Mouse (Mus musculus) gastrocnemius, adult 2 months (tissue): Measurements from ENCODE around the gene Gm44790. TPM values are rescaled to one million over a fixed set of nuclear protein-coding genes. Genes with fewer than 3 reads are reported as not detected.

Source experiments
- DNase-seq: peaks from one replicate; pipeline ENCODE4 v3.0.0; 2022
- H3K27ac ChIP-seq: fragments of 200-600 bp; 2 replicates; pipeline ENCODE4 v1.8.1; 2022; ENCODE audit warnings: mild to moderate bottlenecking
- H3K4me3 ChIP-seq: fragments of 200-600 bp; 2 replicates; pipeline ENCODE4 v1.8.1; 2022; ENCODE audit warnings: mild to moderate bottlenecking, moderate library complexity
- CTCF ChIP-seq: fragments of 200-600 bp; IDR thresholded peaks from 2 replicates; pipeline ENCODE4 v1.8.1; 2022; ENCODE audit warnings: antibody characterized with exemption, mild to moderate bottlenecking, moderate library complexity
- intact Hi-C: fragments of 180-260 bp; cut with DNase I; formaldehyde crosslinking; loops from one replicate; pipeline ENCODE4 v1.15.1; 2025
- total RNA-seq, 2 experiments: library from RNA; stranded (reverse); gene quantifications; 2 replicates each; pipeline ENCODE4 v1.2.3; 2021

Gm44790 gene
- total RNA-seq, 2 experiments from 2014 or later: 0.53 TPM; not detected in 1

- no peak for DNase-seq
- no peak for TF ChIP-seq CTCF
- intact Hi-C loops: no loop called here
- Histone ChIP-seq H3K4me3 (no peak overlapping the region), H3K27ac (no peak overlapping the region)
Observed at GRCm38 (mm10) chr6:86418711-86419110, 7.7 kb upstream of the Gm44790 start.

- no peak for TF ChIP-seq CTCF
- no peak for DNase-seq
Observed at GRCm38 (mm10) chr6:86419239-86419638, 7.2 kb upstream of the Gm44790 start.

GRCm38 (mm10) chr6:86420491-86420890, 6.0 kb upstream of the Gm44790 start:
- DNase-seq: no peak
- TF ChIP-seq CTCF: peak; percentile 43
- intact Hi-C loops: no loop called here
- no peak overlapping the region for H3K4me3 ChIP-seq
- H3K27ac ChIP-seq: no peak overlapping the region

More at GRCm38 (mm10) chr6:86419239-86419638, 7.2 kb upstream of the Gm44790 start:
- Histone ChIP-seq H3K27ac (no peak overlapping the region), H3K4me3 (no peak overlapping the region)
- intact Hi-C loops: no loop called here

GRCm38 (mm10) chr6:86431531-86431930, 5.1 kb downstream of the Gm44790 start:
- no peak for DNase-seq
- no peak for TF ChIP-seq CTCF
- no peak overlapping the region for H3K4me3 ChIP-seq
- intact Hi-C loops: no loop called here
- no peak overlapping the region for H3K27ac ChIP-seq

GRCm38 (mm10) chr6:86433696-86434095, 7.2 kb downstream of the Gm44790 start:
- intact Hi-C loops: no loop called here
- H3K27ac ChIP-seq: no peak overlapping the region
- H3K4me3 ChIP-seq: no peak overlapping the region
- TF ChIP-seq CTCF: no peak
- no peak for DNase-seq

- Histone ChIP-seq H3K4me3 (peak overlapping the region; percentile 84), H3K27ac (peak overlapping the region; percentile 100)
- TF ChIP-seq CTCF: peak; percentile 62
- peak; percentile 57 for DNase-seq
- intact Hi-C loops: loop anchor here (5.0 kb wide), 1 partner anchor 235 kb away; no protein-coding TSS in a partner anchor
Observed at GRCm38 (mm10) chr6:86437711-86438110, 11.3 kb downstream of the Gm44790 start.

GRCm38 (mm10) chr6:86438272-86439118, 12.0 kb downstream of the Gm44790 start, which contains the start of gene C87436:
TSS of gene C87436 (plus strand) at chr6:86438374.
- peak; percentile 96 for DNase-seq
- peak; percentile 66 for TF ChIP-seq CTCF
- H3K4me3 ChIP-seq: peak within 1 kb of the TSS; percentile 84
- intact Hi-C loops: loop anchor here (5.0 kb wide), 1 partner anchor 234 kb away; no protein-coding TSS in a partner anchor
- peak within 1 kb of the TSS; percentile 100 for H3K27ac ChIP-seq

- intact Hi-C loops: loop anchor here (5.0 kb wide), 1 partner anchor 233 kb away; no protein-coding TSS in a partner anchor
- no peak for TF ChIP-seq CTCF
- no peak for DNase-seq
Observed at GRCm38 (mm10) chr6:86439119-86439496, 12.7 kb downstream of the Gm44790 start.

GRCm38 (mm10) chr6:86439531-86439930, 13.1 kb downstream of the Gm44790 start:
- Histone ChIP-seq H3K27ac (peak overlapping the region; percentile 100; the same call in 1 of the 2 replicates), H3K4me3 (peak overlapping the region; percentile 84)
- intact Hi-C loops: loop anchor here (5.0 kb wide), 1 partner anchor 233 kb away; no protein-coding TSS in a partner anchor
- no peak for TF ChIP-seq CTCF
- DNase-seq: no peak

More at GRCm38 (mm10) chr6:86439119-86439496, 12.7 kb downstream of the Gm44790 start:
- peak overlapping the region; percentile 84 for H3K4me3 ChIP-seq
- peak overlapping the region; percentile 100 for H3K27ac ChIP-seq

GRCm38 (mm10) chr6:86441571-86441970, 15.1 kb downstream of the Gm44790 start:
- no peak for DNase-seq
- no peak for TF ChIP-seq CTCF
- no peak overlapping the region for H3K4me3 ChIP-seq
- H3K27ac ChIP-seq: no peak overlapping the region
- intact Hi-C loops: no loop called here

GRCm38 (mm10) chr6:86445551-86445950, 19.1 kb downstream of the Gm44790 start:
- no peak for TF ChIP-seq CTCF
- DNase-seq: no peak
- Histone ChIP-seq H3K27ac (no peak overlapping the region), H3K4me3 (no peak overlapping the region)
- intact Hi-C loops: no loop called here

GRCm38 (mm10) chr6:86446927-86447568, 20.6 kb downstream of the Gm44790 start:
- no peak for DNase-seq
- Histone ChIP-seq H3K4me3 (no peak overlapping the region), H3K27ac (no peak overlapping the region)
- TF ChIP-seq CTCF: no peak
- intact Hi-C loops: no loop called here

- Histone ChIP-seq H3K4me3 (no peak overlapping the region), H3K27ac (no peak overlapping the region)
- TF ChIP-seq CTCF: no peak
- no peak for DNase-seq
- intact Hi-C loops: no loop called here
Observed at GRCm38 (mm10) chr6:86456727-86457126, 30.3 kb downstream of the Gm44790 start.
